Mouse (Mus musculus) embryonic facial prominence, embryonic 12.5 days (tissue): Measurements from ENCODE around the gene Fam126a. TPM values are rescaled to one million over a fixed set of nuclear protein-coding genes. Genes with fewer than 3 reads are reported as not detected.

Experiments used
- ATAC-seq: fragments of 200-750 bp; cut with Nextera tagmentation; 2 replicates; pipeline ENCODE4 v1.8.0; 2017; ENCODE audit not compliant: insufficient number of reproducible peaks, insufficient read depth, low FRiP score, low TSS enrichment
- H3K27ac ChIP-seq: fragments of 300-500 bp; sonication (generic); 2 replicates; pipeline ENCODE4 v1.5.1; 2016; ENCODE audit warnings: mild to moderate bottlenecking
- H3K27me3 ChIP-seq: fragments of 300-500 bp; sonication (generic); 2 replicates; pipeline ENCODE4 v1.6.1; 2016; ENCODE audit warnings: mild to moderate bottlenecking, moderate library complexity
- H3K36me3 ChIP-seq: fragments of 300-500 bp; sonication (generic); 2 replicates; pipeline ENCODE4 v1.6.1; 2016; ENCODE audit warnings: mild to moderate bottlenecking
- H3K4me1 ChIP-seq: fragments of 300-500 bp; sonication (generic); 2 replicates; pipeline ENCODE4 v1.6.1; 2016
- H3K4me2 ChIP-seq: fragments of 300-500 bp; sonication (generic); replicated peaks from 2 replicates; pipeline ENCODE4 v1.6.1; 2016; ENCODE audit warnings: mild to moderate bottlenecking, moderate library complexity
- H3K4me3 ChIP-seq: fragments of 300-500 bp; sonication (generic); 2 replicates; pipeline ENCODE4 v1.5.1; 2016; ENCODE audit warnings: mild to moderate bottlenecking
- H3K9ac ChIP-seq: fragments of 300-500 bp; sonication (generic); 2 replicates; pipeline ENCODE4 v1.6.1; 2016; ENCODE audit warnings: mild to moderate bottlenecking, moderate library complexity
- H3K9me3 ChIP-seq: fragments of 300-500 bp; sonication (generic); 2 replicates; pipeline ENCODE4 v1.6.1; 2016; ENCODE audit warnings: mild to moderate bottlenecking, moderate library complexity
- WGBS: fragments of 180-500 bp; shearing (Covaris S2); methylation state at CpG from one replicate; pipeline ENCODE4 v1.1.7; 2016; 5-methylcytosine and 5-hydroxymethylcytosine counted together
- polyA plus RNA-seq: library from polyadenylated mRNA; unstranded; fragments of >200 nt; fragmentation: Nextera tagmentation; extraction: Ambion mirVana; gene quantifications from 2 replicates; pipeline ENCODE4 v1.2.1, GENCODE M21; 2016

The Fam126a gene
- polyA plus RNA-seq, 1 experiment from 2014 or later = 43.2 TPM

- H3K9ac ChIP-seq = no peak overlapping the region
- no peaks in the 10 kb centered on the region for H3K27me3 ChIP-seq
- no peak overlapping the region for H3K4me3 ChIP-seq
- no peak overlapping the region for H3K4me2 ChIP-seq
- ATAC-seq = no peak
- peaks cover 14% of the 10 kb centered on the region; the same call in 1 of the 2 replicates for H3K36me3 ChIP-seq
- 91% methylated on average over 14 of the region's 14 CpGs for WGBS
- no peaks in the 10 kb centered on the region for H3K9me3 ChIP-seq
- H3K27ac ChIP-seq = no peak overlapping the region
- H3K4me1 ChIP-seq = no peaks in the 10 kb centered on the region
Measured at GRCm38 (mm10) chr5:23978516-23978915, 52.0 kb downstream of the Fam126a start.

GRCm38 (mm10) chr5:23974994-23975575 lies 55.4 kb downstream of the Fam126a start:
- no peak overlapping the region for H3K4me2 ChIP-seq
- ATAC-seq = no peak
- H3K4me3 ChIP-seq = no peak overlapping the region
- no peaks in the 10 kb centered on the region for H3K4me1 ChIP-seq
- no peaks in the 10 kb centered on the region for H3K27me3 ChIP-seq
- H3K9me3 ChIP-seq = no peaks in the 10 kb centered on the region
- 0 out of 2 replicates have a peak, but pooled peaks cover 9% of the 10 kb centered on the region for H3K36me3 ChIP-seq
- H3K9ac ChIP-seq = no peak overlapping the region
- H3K27ac ChIP-seq = no peak overlapping the region
- 72% methylated on average over 3 of the region's 3 CpGs for WGBS

- Histone ChIP-seq H3K4me3 (no peak overlapping the region), H3K4me1 (no peaks in the 10 kb centered on the region), H3K4me2 (no peak overlapping the region), H3K9ac (no peak overlapping the region), H3K9me3 (no peaks in the 10 kb centered on the region), H3K27ac (no peak overlapping the region), H3K27me3 (no peaks in the 10 kb centered on the region), H3K36me3 (no peaks in the 10 kb centered on the region)
- no peak for ATAC-seq
- WGBS = 74% methylated on average over 5 of the region's 5 CpGs
Measured at GRCm38 (mm10) chr5:23967705-23968104, 62.8 kb downstream of the Fam126a start.

GRCm38 (mm10) chr5:23964599-23965165 lies 65.8 kb downstream of the Fam126a start:
- no peak overlapping the region for H3K9ac ChIP-seq
- no peaks in the 10 kb centered on the region for H3K27me3 ChIP-seq
- H3K36me3 ChIP-seq = no peaks in the 10 kb centered on the region
- no peak overlapping the region for H3K4me3 ChIP-seq
- no peak overlapping the region for H3K4me2 ChIP-seq
- H3K4me1 ChIP-seq = no peaks in the 10 kb centered on the region
- 76% methylated on average over 10 of the region's 10 CpGs for WGBS
- H3K9me3 ChIP-seq = no peaks in the 10 kb centered on the region
- H3K27ac ChIP-seq = no peak overlapping the region
- no peak for ATAC-seq

GRCm38 (mm10) chr5:23953047-23953446 lies 77.4 kb downstream of the Fam126a start:
- Histone ChIP-seq H3K4me1 (no peaks in the 10 kb centered on the region), H3K36me3 (no peaks in the 10 kb centered on the region), H3K4me2 (no peak overlapping the region), H3K27me3 (no peaks in the 10 kb centered on the region), H3K9ac (no peak overlapping the region), H3K27ac (no peak overlapping the region), H3K9me3 (no peaks in the 10 kb centered on the region), H3K4me3 (no peak overlapping the region)
- WGBS = 90% methylated on average over 5 of the region's 5 CpGs
- ATAC-seq = no peak

- no peak overlapping the region for H3K4me3 ChIP-seq
- H3K4me1 ChIP-seq = no peaks in the 10 kb centered on the region
- no peaks in the 10 kb centered on the region for H3K27me3 ChIP-seq
- H3K27ac ChIP-seq = no peak overlapping the region
- 43% methylated on average over 3 of the region's 3 CpGs for WGBS
- H3K36me3 ChIP-seq = no peaks in the 10 kb centered on the region
- no peaks in the 10 kb centered on the region for H3K9me3 ChIP-seq
- ATAC-seq = no peak
- H3K4me2 ChIP-seq = no peak overlapping the region
- H3K9ac ChIP-seq = no peak overlapping the region
Measured at GRCm38 (mm10) chr5:23948071-23948470, 82.4 kb downstream of the Fam126a start.

- Histone ChIP-seq H3K4me3 (no peak overlapping the region), H3K36me3 (no peaks in the 10 kb centered on the region), H3K27ac (no peak overlapping the region), H3K4me1 (no peaks in the 10 kb centered on the region), H3K9ac (no peak overlapping the region), H3K27me3 (no peaks in the 10 kb centered on the region), H3K4me2 (no peak overlapping the region), H3K9me3 (no peaks in the 10 kb centered on the region)
- no peak for ATAC-seq
- 0% methylated on average over 1 of the region's 1 CpGs for WGBS
Measured at GRCm38 (mm10) chr5:23945056-23945455, 85.4 kb downstream of the Fam126a start.

- WGBS = 93% methylated on average over 2 of the region's 2 CpGs
- no peak overlapping the region for H3K9ac ChIP-seq
Measured at GRCm38 (mm10) chr5:23943534-23943933, 87.0 kb downstream of the Fam126a start.

GRCm38 (mm10) chr5:23923481-23924165 lies 106.9 kb downstream of the Fam126a start:
- H3K4me2 ChIP-seq = no peak overlapping the region
- H3K9ac ChIP-seq = no peak overlapping the region
- H3K9me3 ChIP-seq = no peaks in the 10 kb centered on the region
- H3K27me3 ChIP-seq = no peaks in the 10 kb centered on the region
- no peak overlapping the region for H3K27ac ChIP-seq
- H3K4me1 ChIP-seq = no peaks in the 10 kb centered on the region
- H3K4me3 ChIP-seq = no peak overlapping the region
- H3K36me3 ChIP-seq = no peaks in the 10 kb centered on the region
- WGBS = 84% methylated on average over 12 of the region's 12 CpGs
- ATAC-seq = no peak

More at GRCm38 (mm10) chr5:23943534-23943933, 87.0 kb downstream of the Fam126a start:
- ATAC-seq = no peak
- H3K4me1 ChIP-seq = no peaks in the 10 kb centered on the region
- no peaks in the 10 kb centered on the region for H3K9me3 ChIP-seq
- no peak overlapping the region for H3K27ac ChIP-seq
- no peak overlapping the region for H3K4me3 ChIP-seq
- no peaks in the 10 kb centered on the region for H3K27me3 ChIP-seq
- no peaks in the 10 kb centered on the region for H3K36me3 ChIP-seq
- H3K4me2 ChIP-seq = no peak overlapping the region

- Histone ChIP-seq H3K4me2 (no peak overlapping the region), H3K27me3 (no peaks in the 10 kb centered on the region), H3K4me3 (no peak overlapping the region), H3K36me3 (no peaks in the 10 kb centered on the region), H3K9ac (no peak overlapping the region), H3K27ac (no peak overlapping the region), H3K4me1 (no peaks in the 10 kb centered on the region), H3K9me3 (no peaks in the 10 kb centered on the region)
- ATAC-seq = no peak
- WGBS = 80% methylated on average over 12 of the region's 12 CpGs
Measured at GRCm38 (mm10) chr5:23922516-23923291, 107.8 kb downstream of the Fam126a start.

- WGBS = 89% methylated on average over 1 of the region's 1 CpGs
- H3K27ac ChIP-seq = no peak overlapping the region
Measured at GRCm38 (mm10) chr5:23921316-23921715, 109.2 kb downstream of the Fam126a start.

More at GRCm38 (mm10) chr5:23921316-23921715, 109.2 kb downstream of the Fam126a start:
- H3K27me3 ChIP-seq = no peaks in the 10 kb centered on the region
- H3K9me3 ChIP-seq = no peaks in the 10 kb centered on the region
- H3K4me1 ChIP-seq = no peaks in the 10 kb centered on the region
- ATAC-seq = no peak
- H3K9ac ChIP-seq = no peak overlapping the region
- H3K4me3 ChIP-seq = no peak overlapping the region
- H3K36me3 ChIP-seq = no peaks in the 10 kb centered on the region
- no peak overlapping the region for H3K4me2 ChIP-seq
